Mouse (Mus musculus) CH12.LX (cell line): ENCODE measurements at regions not wholly inside any gene's neighbourhood (a gene's known extent, or its start where the extent isn't known, plus 50 kb on each side); places are given as distances from the start of the nearest gene placed in this dataset.

Experiments
- DNase-seq: peaks from one replicate; pipeline ENCODE4 v3.0.0-alpha.2; 2013; ENCODE audit errors: extremely low read depth
- H3K27ac ChIP-seq: 2 replicates; pipeline ENCODE4 v1.5.1; 2012; ENCODE audit warnings: low read depth, mild to moderate bottlenecking, control low read depth, moderate library complexity; ENCODE audit not compliant: insufficient read depth
- H3K27me3 ChIP-seq: replicated peaks from 2 replicates; pipeline ENCODE3; 2012; ENCODE audit warnings: inconsistent platforms
- H3K36me3 ChIP-seq, 2 experiments: replicated peaks in 1 of 2; 2 replicates each; pipeline versions ENCODE3 to v1.6.1; 2012; ENCODE audit warnings: inconsistent platforms in 1 of 2, low read length in 1 of 2, mild to moderate bottlenecking in 1 of 2, mixed read lengths in 1 of 2, moderate library complexity in 1 of 2; ENCODE audit not compliant: control insufficient read depth in 1 of 2, insufficient read depth in 1 of 2
- H3K4me1 ChIP-seq, 2 experiments: 2 replicates each; pipeline ENCODE4 v1.6.1; 2012; ENCODE audit warnings: inconsistent platforms in 1 of 2, moderate library complexity in 1 of 2; ENCODE audit not compliant: insufficient read depth in 2 of 2, control insufficient read depth in 1 of 2
- H3K4me2 ChIP-seq: 2 replicates; pipeline ENCODE4 v1.6.1; 2012; ENCODE audit warnings: low read depth, mild to moderate bottlenecking, control low read depth; ENCODE audit not compliant: poor library complexity, insufficient read depth, severe bottlenecking
- H3K4me3 ChIP-seq, 3 experiments: fragments of 150-350 bp in 1 of 3; sonication (generic) in 1 of 3; replicated peaks in 1 of 3; 2 replicates each; pipeline versions ENCODE3 to v1.5.1; 2011 to 2012; ENCODE audit warnings: low read depth in 2 of 3, low read length in 2 of 3, mild to moderate bottlenecking in 2 of 3, moderate library complexity in 2 of 3, control low read depth in 1 of 3, improper control_type of control experiment in 1 of 3, inconsistent platforms in 1 of 3, mixed read lengths in 1 of 3; ENCODE audit not compliant: poor library complexity in 1 of 3
- H3K79me2 ChIP-seq: replicated peaks from 2 replicates; pipeline ENCODE4 v1.6.1; 2012; ENCODE audit warnings: mild to moderate bottlenecking, moderate library complexity; ENCODE audit not compliant: control insufficient read depth, poor library complexity, insufficient read depth, severe bottlenecking; ENCODE audit errors: extremely low read depth
- H3K9ac ChIP-seq: 2 replicates; pipeline ENCODE4 v1.6.1; 2012; ENCODE audit warnings: low read depth, mild to moderate bottlenecking, control low read depth, moderate library complexity; ENCODE audit not compliant: insufficient read depth
- H3K9me3 ChIP-seq: replicated peaks from 2 replicates; pipeline ENCODE3; 2012; ENCODE audit warnings: low read length, inconsistent platforms, mixed read lengths
- BHLHE40 ChIP-seq: IDR thresholded peaks from 2 replicates; pipeline ENCODE4 v1.6.1; 2011; ENCODE audit warnings: mild to moderate bottlenecking, low read depth, low read length, improper control_type of control experiment
- CHD1 ChIP-seq: IDR thresholded peaks from 2 replicates; pipeline ENCODE4 v1.6.1; 2012; ENCODE audit warnings: low read depth, low read length, improper control_type of control experiment, inconsistent platforms
- E2F4 ChIP-seq: IDR thresholded peaks from 2 replicates; pipeline ENCODE4 v1.6.1; 2011; ENCODE audit warnings: low read depth, low read length, improper control_type of control experiment; ENCODE audit not compliant: insufficient replicate concordance
- EP300 ChIP-seq: IDR thresholded peaks from 2 replicates; pipeline ENCODE4 v1.6.1; 2011; ENCODE audit warnings: low read length, improper control_type of control experiment
- ETS1 ChIP-seq: conservative IDR thresholded peaks from 2 replicates; pipeline ENCODE4 v1.6.1; 2012; ENCODE audit warnings: low read depth, mild to moderate bottlenecking, inconsistent platforms, low read length, improper control_type of control experiment, moderate library complexity
- GABPA ChIP-seq: IDR thresholded peaks from 2 replicates; pipeline ENCODE4 v1.6.1; 2012; ENCODE audit warnings: low read depth, low read length, improper control_type of control experiment, inconsistent platforms; ENCODE audit not compliant: insufficient replicate concordance
- HCFC1 ChIP-seq: IDR thresholded peaks from 2 replicates; pipeline ENCODE4 v1.6.1; 2012; ENCODE audit warnings: low read depth, mild to moderate bottlenecking, inconsistent platforms, low read length, improper control_type of control experiment
- JUN ChIP-seq: IDR thresholded peaks from 2 replicates; pipeline ENCODE4 v1.6.1; 2011; ENCODE audit warnings: low read depth, mild to moderate bottlenecking, low read length, improper control_type of control experiment, moderate library complexity; ENCODE audit not compliant: insufficient read depth
- JUND ChIP-seq: conservative IDR thresholded peaks from 2 replicates; pipeline ENCODE4 v1.6.1; 2011; ENCODE audit warnings: low read depth, low read length, improper control_type of control experiment
- KAT2A ChIP-seq: IDR thresholded peaks from 2 replicates; pipeline ENCODE4 v1.6.1; 2012; ENCODE audit warnings: low read length, improper control_type of control experiment, inconsistent platforms; ENCODE audit not compliant: insufficient replicate concordance
- MAFK ChIP-seq: IDR thresholded peaks from 2 replicates; pipeline ENCODE4 v1.6.1; 2011; ENCODE audit warnings: low read length, improper control_type of control experiment; ENCODE audit not compliant: insufficient replicate concordance
- MXI1 ChIP-seq: IDR thresholded peaks from 2 replicates; pipeline ENCODE4 v1.6.1; 2011; ENCODE audit warnings: mild to moderate bottlenecking, low read depth, low read length, improper control_type of control experiment
- NRF1 ChIP-seq: IDR thresholded peaks from 2 replicates; pipeline ENCODE4 v1.6.1; 2014; ENCODE audit warnings: low read depth, mild to moderate bottlenecking, inconsistent platforms, low read length, improper control_type of control experiment, moderate library complexity
- PAX5 ChIP-seq: IDR thresholded peaks from 2 replicates; pipeline ENCODE4 v1.6.1; 2012; ENCODE audit warnings: low read length, inconsistent platforms, mixed read lengths
- POLR2A ChIP-seq: IDR thresholded peaks from 2 replicates; pipeline ENCODE4 v1.6.1; 2011; ENCODE audit warnings: low read depth, mild to moderate bottlenecking, improper control_type of control experiment, low read length
- RAD21 ChIP-seq: IDR thresholded peaks from 2 replicates; pipeline ENCODE4 v1.6.1; 2011; ENCODE audit warnings: low read depth, mild to moderate bottlenecking, low read length, improper control_type of control experiment, moderate library complexity
- RCOR1 ChIP-seq: conservative IDR thresholded peaks from 2 replicates; pipeline ENCODE4 v1.6.1; 2012; ENCODE audit warnings: low read depth, mild to moderate bottlenecking, inconsistent platforms, low read length, improper control_type of control experiment
- SIN3A ChIP-seq: IDR thresholded peaks from 2 replicates; pipeline ENCODE4 v1.6.1; 2012; ENCODE audit warnings: low read length, improper control_type of control experiment, inconsistent platforms
- SMC3 ChIP-seq: IDR thresholded peaks from 2 replicates; pipeline ENCODE4 v1.6.1; 2011; ENCODE audit warnings: low read depth, low read length, improper control_type of control experiment
- TBP ChIP-seq: conservative IDR thresholded peaks from 2 replicates; pipeline ENCODE4 v1.6.1; 2011; ENCODE audit warnings: low read depth, low read length, improper control_type of control experiment
- TCF12 ChIP-seq: IDR thresholded peaks from 2 replicates; pipeline ENCODE4 v1.6.1; 2014; ENCODE audit warnings: low read depth, mild to moderate bottlenecking, inconsistent platforms, low read length, improper control_type of control experiment
- USF1 ChIP-seq: IDR thresholded peaks from 2 replicates; pipeline ENCODE4 v1.6.1; 2014; ENCODE audit warnings: low read depth, mild to moderate bottlenecking, inconsistent platforms, low read length, improper control_type of control experiment
- USF2 ChIP-seq: conservative IDR thresholded peaks from 2 replicates; pipeline ENCODE4 v1.6.1; 2011; ENCODE audit warnings: low read depth, low read length, improper control_type of control experiment
- ZC3H11A ChIP-seq: IDR thresholded peaks from 2 replicates; pipeline ENCODE4 v1.6.1; 2012; ENCODE audit warnings: low read depth, mild to moderate bottlenecking, inconsistent platforms, low read length, improper control_type of control experiment
- ZKSCAN1 ChIP-seq: IDR thresholded peaks from 2 replicates; pipeline ENCODE4 v1.6.1; 2012; ENCODE audit warnings: low read depth, inconsistent platforms, low read length, improper control_type of control experiment, borderline replicate concordance
- ZNF384 ChIP-seq: IDR thresholded peaks from 2 replicates; pipeline ENCODE4 v1.6.1; 2012; ENCODE audit warnings: low read depth, low read length, improper control_type of control experiment, inconsistent platforms
- dilution Hi-C: fragments of 300-500 bp; cut with MboI; formaldehyde crosslinking; loops from 2 replicates; pipeline ENCODE4 v1.14.3; 2020; ENCODE audit warnings: low sequenced_read_pairs; ENCODE audit not compliant: extremely low pct_unique_long_range_greater_than_20kb, extremely low pct_ligation_motif_present
- in situ Hi-C: fragments of 300-500 bp; cut with MboI; formaldehyde crosslinking; loops from 3 replicates; pipeline ENCODE4 v1.14.3; 2019; ENCODE audit warnings: low sequenced_read_pairs, low pct_ligation_motif_present, low pct_unique_long_range_greater_than_20kb, mixed read lengths

DNA sequence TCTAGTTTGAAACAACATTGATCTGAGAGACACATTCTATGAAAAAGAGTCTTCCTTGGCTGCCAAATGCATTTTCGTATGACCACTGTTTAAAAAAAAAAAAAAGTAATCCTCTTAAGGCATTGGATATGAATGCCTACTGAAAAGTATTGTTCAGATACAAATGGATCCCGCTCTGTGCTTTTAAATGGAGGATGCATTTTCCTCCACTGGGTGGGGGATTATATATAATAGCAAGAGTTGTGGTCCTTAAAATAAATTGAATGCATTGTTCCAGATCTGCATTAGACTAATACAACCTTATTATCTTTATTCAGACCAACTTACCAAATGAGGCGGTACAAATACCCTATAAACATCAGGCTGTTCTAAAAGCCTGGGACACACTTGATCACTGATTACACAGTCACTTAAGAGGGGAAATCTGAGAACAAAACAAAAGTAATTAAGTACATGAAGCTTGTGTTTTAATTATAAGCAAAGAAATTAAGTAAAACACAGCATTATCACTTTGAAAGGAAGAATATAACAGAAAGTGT is 734.4 kb downstream of the Pdha2 start:
- H3K27ac ChIP-seq, result no peak overlapping the region
- no peaks in the 10 kb centered on the region for H3K79me2 ChIP-seq
- H3K4me3 ChIP-seq, result no peak overlapping the region
- in situ Hi-C loops (no loop called here), dilution Hi-C loops (no loop called here)
- H3K4me2 ChIP-seq, result no peak overlapping the region
- no peak overlapping the region for H3K9ac ChIP-seq
- TF ChIP-seq BHLHE40 (no peak), E2F4 (no peak), MAFK (no peak), RCOR1 (no peak), TBP (no peak), KAT2A (no peak), GABPA (no peak), POLR2A (no peak), USF1 (no peak), CHD1 (no peak), ZC3H11A (no peak), ZKSCAN1 (no peak), JUND (no peak), RAD21 (no peak), EP300 (no peak), ETS1 (no peak), JUN (no peak), TCF12 (no peak)
- no peaks in the 10 kb centered on the region for H3K4me1 ChIP-seq
- DNase-seq, result no peak
- H3K9me3 ChIP-seq, result no peaks in the 10 kb centered on the region
- H3K27me3 ChIP-seq, result no peaks in the 10 kb centered on the region
- H3K36me3 ChIP-seq, result no peaks in the 10 kb centered on the region

GRCm38 (mm10) chr3:140476534-140476933 is 735.6 kb downstream of the Pdha2 start:
- no peaks in the 10 kb centered on the region for H3K27me3 ChIP-seq
- DNase-seq, result no peak
- H3K4me2 ChIP-seq, result no peak overlapping the region
- dilution Hi-C loops, result no loop called here
- in situ Hi-C loops, result no loop called here
- no peak overlapping the region for H3K4me3 ChIP-seq
- no peaks in the 10 kb centered on the region for H3K4me1 ChIP-seq
- no peak overlapping the region for H3K27ac ChIP-seq
- H3K9me3 ChIP-seq, result no peaks in the 10 kb centered on the region
- H3K79me2 ChIP-seq, result no peaks in the 10 kb centered on the region
- no peak overlapping the region for H3K9ac ChIP-seq
- no peaks in the 10 kb centered on the region for H3K36me3 ChIP-seq
- TF ChIP-seq NRF1 (no peak), RAD21 (no peak), ZNF384 (no peak), PAX5 (no peak), HCFC1 (no peak), POLR2A (no peak), MXI1 (no peak), USF2 (no peak), SMC3 (no peak), RCOR1 (no peak), TBP (no peak), JUND (no peak), USF1 (no peak), SIN3A (no peak)
